Mouse (Mus musculus): Measurements from ENCODE around the gene Fndc11.
A peak's percentile ranks its signal among the peaks of the same experiment; 100 is the strongest.

The Fndc11 gene

GRCm38 (mm10) chr2:181220361-181220760 is 548 bp downstream of the Fndc11 start:
- DNase-seq: peak; percentile 29

- DNase-seq: no peak
These were observed 5.2 kb downstream of the Fndc11 start for GRCm38 (mm10) chr2:181224994-181225393.

GRCm38 (mm10) chr2:181227122-181227521 is 7.3 kb downstream of the Fndc11 start:
- no peak for DNase-seq

- DNase-seq: no peak
These were observed 8.5 kb downstream of the Fndc11 start for GRCm38 (mm10) chr2:181228335-181228734.

GRCm38 (mm10) chr2:181231171-181231570 is 11.4 kb downstream of the Fndc11 start:
- DNase-seq: peak; percentile 37

- DNase-seq: no peak
These were observed 13.6 kb downstream of the Fndc11 start for GRCm38 (mm10) chr2:181233443-181233842.

- DNase-seq: no peak
These were observed 14.9 kb downstream of the Fndc11 start for GRCm38 (mm10) chr2:181234680-181235079.

GRCm38 (mm10) chr2:181235681-181236566 is 16.1 kb downstream of the Fndc11 start:
- no peak for DNase-seq

- no peak for DNase-seq
These were observed 17.6 kb downstream of the Fndc11 start for GRCm38 (mm10) chr2:181237251-181238014.

- no peak for DNase-seq
These were observed 18.3 kb downstream of the Fndc11 start for GRCm38 (mm10) chr2:181238091-181238610.

GRCm38 (mm10) chr2:181238861-181239260 is 19.0 kb downstream of the Fndc11 start:
- DNase-seq: no peak

- no peak for DNase-seq
These were observed 19.4 kb downstream of the Fndc11 start for GRCm38 (mm10) chr2:181239261-181239660.

- DNase-seq: no peak
These were observed 21.1 kb downstream of the Fndc11 start for GRCm38 (mm10) chr2:181240806-181241440.

GRCm38 (mm10) chr2:181241602-181242313 is 21.9 kb downstream of the Fndc11 start, which contains the start of gene Helz2:
Gene Helz2, minus strand, starts transcription at chr2:181242027.
- DNase-seq: no peak

GRCm38 (mm10) chr2:181242314-181242665 is 22.5 kb downstream of the Fndc11 start:
- no peak for DNase-seq

GRCm38 (mm10) chr2:181243706-181244394 is 24.0 kb downstream of the Fndc11 start:
- no peak for DNase-seq

GRCm38 (mm10) chr2:181245031-181245430 is 25.2 kb downstream of the Fndc11 start:
- no peak for DNase-seq

- no peak for DNase-seq
These were observed 29.4 kb downstream of the Fndc11 start for GRCm38 (mm10) chr2:181249217-181249616.

GRCm38 (mm10) chr2:181251841-181252240 is 32.0 kb downstream of the Fndc11 start:
- DNase-seq: no peak

- DNase-seq: no peak
These were observed 33.4 kb downstream of the Fndc11 start for GRCm38 (mm10) chr2:181253248-181253647.

- DNase-seq: no peak
These were observed 47.0 kb downstream of the Fndc11 start for GRCm38 (mm10) chr2:181266839-181267238.

GRCm38 (mm10) chr2:181272092-181272491 is 52.3 kb downstream of the Fndc11 start:
- DNase-seq: no peak
